Mouse (Mus musculus): Measurements from ENCODE around the gene Slc35e3. TPM values are rescaled to one million over a fixed set of nuclear protein-coding genes. Genes with fewer than 3 reads are reported as not detected.

Slc35e3 gene
- polyA plus RNA-seq, 1 experiment: 35.5 TPM

DNA sequence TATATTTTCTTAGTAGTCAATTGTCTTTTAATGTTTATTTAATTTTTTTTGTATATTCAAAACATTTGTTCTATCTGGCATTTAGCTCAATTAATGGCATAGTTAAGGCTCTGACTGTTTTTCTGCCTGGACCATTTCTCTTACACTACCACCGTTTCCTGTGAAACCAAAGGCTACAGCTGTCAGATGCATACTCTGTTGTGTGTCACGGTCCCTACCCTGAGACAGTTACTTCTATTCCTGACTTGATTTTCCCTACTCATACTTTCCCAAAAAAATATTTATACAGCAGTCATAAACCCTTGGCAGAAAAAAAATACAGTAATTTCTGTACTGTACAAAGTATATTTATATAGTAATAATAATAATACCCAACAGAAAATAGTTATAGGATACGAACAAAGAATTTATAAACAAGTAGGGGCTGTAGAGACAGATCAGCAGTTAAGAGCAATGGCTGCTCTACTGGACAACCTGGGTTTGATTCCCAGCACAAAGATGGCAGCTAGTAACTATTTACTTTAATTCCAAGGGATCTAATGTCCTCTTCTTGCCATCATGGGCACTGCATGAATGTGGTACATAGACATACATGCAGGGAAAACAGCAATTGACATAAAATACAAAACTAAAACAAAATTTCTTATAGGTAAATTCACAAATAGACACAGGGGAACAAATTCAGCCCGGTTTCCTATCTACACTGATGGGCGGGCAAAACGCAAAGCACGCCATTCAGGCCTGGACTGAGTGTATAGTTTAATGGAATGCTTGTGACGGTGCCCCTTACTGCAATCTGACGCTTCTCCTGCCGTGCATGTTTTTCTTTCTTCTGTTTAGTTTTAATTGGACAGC is 21.3 kb upstream of the Slc35e3 start:
- no peak for TF ChIP-seq POLR2A (IDR thresholded peaks at IDR 0.05; ENCODE audit: borderline replicate concordance, extremely low read depth, insufficient read depth, insufficient read length, poor library complexity, severe bottlenecking)
- no peak for TF ChIP-seq CTCF (IDR thresholded peaks at IDR 0.05; ENCODE audit: borderline replicate concordance, extremely low read depth, insufficient read depth, insufficient read length)
- DNase-seq (ENCODE audit: low read depth): no peak

DNA sequence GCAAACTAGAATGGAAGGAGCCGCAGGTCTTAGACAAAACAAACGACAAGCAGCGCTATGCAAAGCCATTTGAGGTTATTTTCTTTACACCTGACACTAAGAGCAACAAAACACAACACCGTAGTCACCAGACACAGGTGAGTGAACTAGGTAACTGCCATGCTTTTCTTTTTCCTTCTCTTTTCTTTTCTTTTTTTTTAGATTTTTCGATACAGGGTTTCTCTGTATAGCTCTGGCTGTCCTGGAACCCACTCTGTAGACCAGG is 20.7 kb upstream of the Slc35e3 start:
- no peak for DNase-seq (ENCODE audit: low read depth)
- TF ChIP-seq POLR2A (IDR thresholded peaks at IDR 0.05; ENCODE audit: borderline replicate concordance, extremely low read depth, insufficient read depth, insufficient read length, poor library complexity, severe bottlenecking): no peak
- no peak for TF ChIP-seq CTCF (IDR thresholded peaks at IDR 0.05; ENCODE audit: borderline replicate concordance, extremely low read depth, insufficient read depth, insufficient read length)

- TF ChIP-seq CTCF (IDR thresholded peaks at IDR 0.05; ENCODE audit: borderline replicate concordance, extremely low read depth, insufficient read depth, insufficient read length) (no peak), POLR2A (IDR thresholded peaks at IDR 0.05; ENCODE audit: borderline replicate concordance, extremely low read depth, insufficient read depth, insufficient read length, poor library complexity, severe bottlenecking) (no peak)
- no peak for DNase-seq (ENCODE audit: low read depth)
Observed at GRCm38 (mm10) chr10:117766111-117766895, 20.1 kb upstream of the Slc35e3 start.

- DNase-seq (ENCODE audit: low read depth): no peak
- TF ChIP-seq CTCF (IDR thresholded peaks at IDR 0.05; ENCODE audit: borderline replicate concordance, extremely low read depth, insufficient read depth, insufficient read length) (no peak), POLR2A (IDR thresholded peaks at IDR 0.05; ENCODE audit: borderline replicate concordance, extremely low read depth, insufficient read depth, insufficient read length, poor library complexity, severe bottlenecking) (no peak)
Observed at GRCm38 (mm10) chr10:117765116-117765894, 19.1 kb upstream of the Slc35e3 start.

DNA sequence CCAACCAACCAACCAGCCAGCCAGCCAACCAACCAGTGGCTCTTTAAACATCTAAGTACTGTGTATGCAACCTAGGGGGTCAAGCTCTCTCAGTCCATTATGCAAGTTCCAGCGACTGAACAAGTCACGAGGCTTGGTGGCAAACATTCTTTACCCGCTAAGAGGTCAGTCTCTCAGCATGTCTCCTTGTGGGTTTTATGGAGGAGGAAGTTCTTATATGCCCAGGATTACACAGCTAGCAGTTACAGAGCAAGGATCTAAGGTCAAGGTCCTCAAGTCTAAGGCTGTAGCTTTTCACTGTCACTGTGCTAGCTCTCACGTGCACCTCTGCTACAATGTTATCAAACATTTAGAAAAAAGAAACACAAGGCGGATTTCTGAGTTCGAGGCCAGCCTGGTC is 18.4 kb upstream of the Slc35e3 start:
- TF ChIP-seq CTCF (IDR thresholded peaks at IDR 0.05; ENCODE audit: borderline replicate concordance, extremely low read depth, insufficient read depth, insufficient read length) (no peak), POLR2A (IDR thresholded peaks at IDR 0.05; ENCODE audit: borderline replicate concordance, extremely low read depth, insufficient read depth, insufficient read length, poor library complexity, severe bottlenecking) (no peak)
- DNase-seq (ENCODE audit: low read depth): no peak

- TF ChIP-seq CTCF (IDR thresholded peaks at IDR 0.05; ENCODE audit: borderline replicate concordance, extremely low read depth, insufficient read depth, insufficient read length): no peak
- TF ChIP-seq POLR2A (IDR thresholded peaks at IDR 0.05; ENCODE audit: borderline replicate concordance, extremely low read depth, insufficient read depth, insufficient read length, poor library complexity, severe bottlenecking): no peak
- no peak for DNase-seq (ENCODE audit: low read depth)
Observed at GRCm38 (mm10) chr10:117763588-117764190, 17.5 kb upstream of the Slc35e3 start.

DNA sequence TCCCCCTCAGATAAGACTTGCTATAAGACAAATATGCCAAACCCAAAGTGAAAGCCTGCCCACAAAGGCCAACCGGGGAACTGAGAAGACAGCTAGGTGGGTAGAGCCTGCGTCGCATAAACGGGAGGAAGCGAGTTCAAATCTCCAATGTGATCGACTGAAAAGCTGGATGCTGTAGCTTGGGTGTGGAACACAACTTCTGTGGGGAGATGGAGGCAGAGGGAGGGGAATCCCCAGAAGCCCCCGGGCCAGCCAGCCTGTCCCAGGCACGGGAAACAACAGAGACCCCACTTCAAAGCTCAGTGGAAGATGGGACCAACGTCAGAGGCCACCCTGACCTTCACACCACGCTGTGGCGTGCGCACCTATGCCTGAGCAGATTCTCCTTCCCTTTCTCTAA is 16.8 kb upstream of the Slc35e3 start:
- no peak for TF ChIP-seq POLR2A (IDR thresholded peaks at IDR 0.05; ENCODE audit: borderline replicate concordance, extremely low read depth, insufficient read depth, insufficient read length, poor library complexity, severe bottlenecking)
- no peak for TF ChIP-seq CTCF (IDR thresholded peaks at IDR 0.05; ENCODE audit: borderline replicate concordance, extremely low read depth, insufficient read depth, insufficient read length)
- no peak for DNase-seq (ENCODE audit: low read depth)

GRCm38 (mm10) chr10:117762281-117762830 is 16.2 kb upstream of the Slc35e3 start:
- DNase-seq (ENCODE audit: low read depth): no peak
- no peak for TF ChIP-seq CTCF (IDR thresholded peaks at IDR 0.05; ENCODE audit: borderline replicate concordance, extremely low read depth, insufficient read depth, insufficient read length)
- TF ChIP-seq POLR2A (IDR thresholded peaks at IDR 0.05; ENCODE audit: borderline replicate concordance, extremely low read depth, insufficient read depth, insufficient read length, poor library complexity, severe bottlenecking): no peak

GRCm38 (mm10) chr10:117761551-117761950 is 15.4 kb upstream of the Slc35e3 start:
- no peak for TF ChIP-seq POLR2A (IDR thresholded peaks at IDR 0.05; ENCODE audit: borderline replicate concordance, extremely low read depth, insufficient read depth, insufficient read length, poor library complexity, severe bottlenecking)
- no peak for TF ChIP-seq CTCF (IDR thresholded peaks at IDR 0.05; ENCODE audit: borderline replicate concordance, extremely low read depth, insufficient read depth, insufficient read length)
- DNase-seq (ENCODE audit: low read depth): no peak

DNA sequence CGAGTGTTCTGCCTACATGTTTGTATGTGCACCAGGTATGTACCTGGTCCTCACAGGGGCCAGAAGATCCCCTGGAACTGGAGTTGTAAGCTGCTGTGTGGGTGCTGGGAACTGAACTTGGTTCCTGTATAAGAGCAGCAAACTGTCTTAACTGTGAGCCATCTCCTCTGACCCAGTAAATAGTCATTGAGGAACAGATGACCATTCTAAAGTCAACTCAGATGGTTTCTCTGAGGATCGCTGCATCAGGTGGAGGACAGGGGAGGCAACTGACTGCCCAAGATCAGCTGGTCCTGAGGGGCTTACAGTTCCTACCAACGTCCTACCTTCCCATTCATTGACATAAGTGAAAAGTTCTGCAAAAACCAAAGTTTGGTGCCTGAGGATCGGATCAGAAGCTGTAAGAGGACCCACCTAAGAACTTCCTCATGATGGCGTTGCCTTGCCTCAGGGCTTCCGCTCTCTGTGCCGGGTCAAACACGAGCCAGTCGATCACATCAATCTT is 14.7 kb upstream of the Slc35e3 start:
- TF ChIP-seq POLR2A (IDR thresholded peaks at IDR 0.05; ENCODE audit: borderline replicate concordance, extremely low read depth, insufficient read depth, insufficient read length, poor library complexity, severe bottlenecking) (no peak), CTCF (IDR thresholded peaks at IDR 0.05; ENCODE audit: borderline replicate concordance, extremely low read depth, insufficient read depth, insufficient read length) (no peak)
- no peak for DNase-seq (ENCODE audit: low read depth)

All from brain, embryonic 14.5 days (tissue).